Mouse (Mus musculus) embryonic facial prominence, embryonic 14.5 days (tissue): Measurements from ENCODE around the gene BC035947. TPM values are rescaled to one million over a fixed set of nuclear protein-coding genes. Genes with fewer than 3 reads are reported as not detected.
A peak's percentile ranks its signal among the peaks of the same experiment; 100 is the strongest.

Source experiments
- ATAC-seq: fragments of 200-750 bp; cut with Nextera tagmentation; 2 replicates; pipeline ENCODE4 v1.8.0; 2017; ENCODE audit warnings: low read depth, moderate number of reproducible peaks, moderate TSS enrichment
- DNase-seq: peaks from one replicate; pipeline ENCODE4 v3.0.0-alpha.2; 2015; ENCODE audit warnings: low spot score
- H3K27ac ChIP-seq: fragments of 300-500 bp; sonication (generic); replicated peaks from 2 replicates; pipeline ENCODE4 v1.5.1; 2014; ENCODE audit warnings: low read depth, mild to moderate bottlenecking, low read length, moderate library complexity
- H3K27me3 ChIP-seq: fragments of 300-500 bp; sonication (generic); replicated peaks from 2 replicates; pipeline ENCODE4 v1.6.1; 2014; ENCODE audit warnings: low read length; ENCODE audit not compliant: control insufficient read depth, insufficient read depth
- H3K36me3 ChIP-seq: fragments of 300-500 bp; sonication (generic); 2 replicates; pipeline ENCODE4 v1.6.1; 2014; ENCODE audit warnings: low read length, mixed read lengths; ENCODE audit not compliant: control insufficient read depth, insufficient read depth
- H3K4me1 ChIP-seq: fragments of 300-500 bp; sonication (generic); 2 replicates; pipeline ENCODE4 v1.6.1; 2014; ENCODE audit warnings: antibody characterized with exemption, low read length; ENCODE audit not compliant: control insufficient read depth, insufficient read depth
- H3K4me2 ChIP-seq: fragments of 300-500 bp; sonication (generic); 2 replicates; pipeline ENCODE4 v1.6.1; 2014; ENCODE audit warnings: low read depth, mild to moderate bottlenecking, low read length, moderate library complexity, mixed read lengths
- H3K4me3 ChIP-seq: fragments of 300-500 bp; sonication (generic); 2 replicates; pipeline ENCODE4 v1.5.1; 2014; ENCODE audit warnings: low read depth, mild to moderate bottlenecking, low read length
- H3K9ac ChIP-seq: fragments of 300-500 bp; sonication (generic); 2 replicates; pipeline ENCODE4 v1.6.1; 2014; ENCODE audit warnings: low read depth, mild to moderate bottlenecking, low read length, moderate library complexity, mixed read lengths
- H3K9me3 ChIP-seq: fragments of 300-500 bp; sonication (generic); 2 replicates; pipeline ENCODE4 v1.6.1; 2016; ENCODE audit warnings: low read length; ENCODE audit not compliant: control insufficient read depth
- WGBS: fragments of 180-500 bp; shearing (Covaris S2); extraction: QIAGEN DNeasy Blood & Tissue Kit; methylation state at CpG from one replicate; pipeline ENCODE4 v1.1.7; 2014; 5-methylcytosine and 5-hydroxymethylcytosine counted together
- polyA plus RNA-seq: library from polyadenylated mRNA; unstranded; fragments of >200 nt; fragmentation: Nextera tagmentation; extraction: Ambion mirVana; gene quantifications from 2 replicates; pipeline ENCODE4 v1.2.1, GENCODE M21; 2014

The BC035947 gene
- polyA plus RNA-seq, 1 experiment from 2014 or later: 0.40 TPM

- Histone ChIP-seq H3K27me3 (no peaks in the 10 kb centered on the region), H3K9ac (peak overlapping the region; percentile 87), H3K27ac (peak overlapping the region; percentile 87), H3K4me1 (peaks cover 24% of the 10 kb centered on the region), H3K9me3 (no peaks in the 10 kb centered on the region), H3K36me3 (0 out of 2 replicates have a peak, but pooled peaks cover 4% of the 10 kb centered on the region), H3K4me2 (peak overlapping the region; percentile 92), H3K4me3 (peak overlapping the region; percentile 95)
- DNase-seq: no peak
- under 1% methylated on average over 28 of the region's 28 CpGs for WGBS
- ATAC-seq: no peak
These were observed 23.6 kb downstream of the BC035947 start for GRCm38 (mm10) chr1:78488427-78488751.

GRCm38 (mm10) chr1:78484361-78484760, 27.6 kb downstream of the BC035947 start:
- DNase-seq (peak; percentile 46), ATAC-seq (no peak; the same call in 1 of the 2 replicates)
- Histone ChIP-seq H3K9me3 (no peaks in the 10 kb centered on the region), H3K9ac (no peak overlapping the region), H3K27ac (peak overlapping the region; percentile 55), H3K4me2 (no peak overlapping the region), H3K36me3 (peaks cover 28% of the 10 kb centered on the region), H3K4me1 (peaks cover 19% of the 10 kb centered on the region; the same call in 1 of the 2 replicates), H3K4me3 (no peak overlapping the region), H3K27me3 (no peaks in the 10 kb centered on the region)
- WGBS: 28% methylated on average over 2 of the region's 2 CpGs

- H3K27me3 ChIP-seq: no peaks in the 10 kb centered on the region
- WGBS: 92% methylated on average over 3 of the region's 3 CpGs
- H3K4me1 ChIP-seq: peaks cover 19% of the 10 kb centered on the region; the same call in 1 of the 2 replicates
- ATAC-seq: no peak
- no peak overlapping the region for H3K4me3 ChIP-seq
- H3K4me2 ChIP-seq: no peak overlapping the region
- DNase-seq: no peak
- no peak overlapping the region for H3K9ac ChIP-seq
- no peak overlapping the region; the same call in 1 of the 2 replicates for H3K27ac ChIP-seq
- no peaks in the 10 kb centered on the region for H3K9me3 ChIP-seq
- peaks cover 36% of the 10 kb centered on the region for H3K36me3 ChIP-seq
These were observed 28.5 kb downstream of the BC035947 start for GRCm38 (mm10) chr1:78483430-78483829.

GRCm38 (mm10) chr1:78472441-78472840, 39.5 kb downstream of the BC035947 start:
- Histone ChIP-seq H3K4me2 (no peak overlapping the region), H3K9me3 (no peaks in the 10 kb centered on the region), H3K27ac (no peak overlapping the region), H3K27me3 (no peaks in the 10 kb centered on the region), H3K9ac (no peak overlapping the region), H3K36me3 (peaks cover 85% of the 10 kb centered on the region), H3K4me1 (no peaks in the 10 kb centered on the region), H3K4me3 (no peak overlapping the region)
- 94% methylated on average over 5 of the region's 5 CpGs for WGBS
- ATAC-seq: no peak
- no peak for DNase-seq

- Histone ChIP-seq H3K27ac (no peak overlapping the region), H3K4me1 (no peaks in the 10 kb centered on the region; the same call in 1 of the 2 replicates), H3K9ac (no peak overlapping the region), H3K36me3 (peaks cover 82% of the 10 kb centered on the region), H3K4me3 (no peak overlapping the region), H3K4me2 (no peak overlapping the region), H3K27me3 (no peaks in the 10 kb centered on the region), H3K9me3 (no peaks in the 10 kb centered on the region)
- ATAC-seq (no peak), DNase-seq (peak; percentile 57)
- WGBS: 29% methylated on average over 7 of the region's 7 CpGs
These were observed 57.3 kb downstream of the BC035947 start for GRCm38 (mm10) chr1:78454659-78455058.

GRCm38 (mm10) chr1:78453886-78454285, 58.1 kb downstream of the BC035947 start:
- Histone ChIP-seq H3K4me1 (no peaks in the 10 kb centered on the region; the same call in 1 of the 2 replicates), H3K4me2 (no peak overlapping the region), H3K36me3 (peaks cover 75% of the 10 kb centered on the region), H3K4me3 (no peak overlapping the region), H3K27me3 (no peaks in the 10 kb centered on the region), H3K9ac (no peak overlapping the region), H3K27ac (no peak overlapping the region), H3K9me3 (no peaks in the 10 kb centered on the region)
- ATAC-seq (no peak), DNase-seq (no peak)
- 79% methylated on average over 8 of the region's 8 CpGs for WGBS

GRCm38 (mm10) chr1:78452544-78452943, 59.4 kb downstream of the BC035947 start:
- Histone ChIP-seq H3K27me3 (no peaks in the 10 kb centered on the region), H3K36me3 (peaks cover 63% of the 10 kb centered on the region), H3K4me3 (no peak overlapping the region), H3K27ac (no peak overlapping the region), H3K9ac (no peak overlapping the region), H3K9me3 (no peaks in the 10 kb centered on the region), H3K4me2 (no peak overlapping the region), H3K4me1 (peaks cover 9% of the 10 kb centered on the region)
- 89% methylated on average over 6 of the region's 6 CpGs for WGBS
- DNase-seq: no peak
- ATAC-seq: no peak

GRCm38 (mm10) chr1:78451070-78451854, 60.7 kb downstream of the BC035947 start:
- no peaks in the 10 kb centered on the region for H3K27me3 ChIP-seq
- H3K4me2 ChIP-seq: no peak overlapping the region
- no peak overlapping the region for H3K27ac ChIP-seq
- peaks cover 11% of the 10 kb centered on the region for H3K4me1 ChIP-seq
- H3K9me3 ChIP-seq: no peaks in the 10 kb centered on the region
- H3K9ac ChIP-seq: no peak overlapping the region; the same call in 1 of the 2 replicates
- DNase-seq (no peak), ATAC-seq (no peak)
- WGBS: 69% methylated on average over 12 of the region's 12 CpGs
- H3K4me3 ChIP-seq: no peak overlapping the region
- peaks cover 51% of the 10 kb centered on the region for H3K36me3 ChIP-seq

GRCm38 (mm10) chr1:78448091-78448490, 63.9 kb downstream of the BC035947 start:
- Histone ChIP-seq H3K36me3 (peaks cover 56% of the 10 kb centered on the region), H3K4me1 (peaks cover 11% of the 10 kb centered on the region), H3K4me3 (no peak overlapping the region), H3K9me3 (no peaks in the 10 kb centered on the region), H3K27ac (peak overlapping the region; percentile 30), H3K27me3 (no peaks in the 10 kb centered on the region), H3K9ac (no peak overlapping the region), H3K4me2 (no peak overlapping the region)
- 40% methylated on average over 1 of the region's 1 CpGs for WGBS
- ATAC-seq (peak; percentile 82), DNase-seq (peak; percentile 81)
